Mouse (Mus musculus) kidney, adult 2 months (tissue): Measurements from ENCODE around the gene Il16.

Experiments used
- CTCF ChIP-seq: fragments of 200-500 bp; conservative IDR thresholded peaks from 2 replicates; pipeline ENCODE4 v1.5.1; 2011; ENCODE audit warnings: low read depth, mild to moderate bottlenecking, control low read depth, low read length, moderate library complexity, mixed read lengths; ENCODE audit not compliant: insufficient read depth, insufficient read length
- POLR2A ChIP-seq: fragments of 200-500 bp; IDR thresholded peaks from one replicate; pipeline ENCODE4 v1.6.1; 2011; ENCODE audit warnings: low read depth, low read length, control low read depth

- no peak for TF ChIP-seq CTCF
- TF ChIP-seq POLR2A, result no peak
Observed at GRCm38 (mm10) chr7:83645476-83645875, 100.0 kb downstream of the Il16 start.
